Comparison of ENCODE assay signal across 9 mouse cellular contexts in genomic region chr12:100936116-100936515, GRCm38 (mm10). TPM values are rescaled to one million over a fixed set of nuclear protein-coding genes. Genes with fewer than 3 reads are reported as not detected.
DNase-seq lines count a peak whose midpoint lies in the region; ATAC-seq and TF ChIP-seq lines count a peak whose summit lies in the region.
"Had no signal": no experiment of that assay in that cellular context is flagged by ENCODE, and none has a peak within 500 bp of the region (broad histone marks: within the 10 kb centered on the region; RNA-seq: fewer than 3 reads in every experiment).

No protein-coding gene starts in this region.

- no peaks in the 10 kb centered on the region for H3K27me3 ChIP-seq in ES-Bruce4 (ENCODE audit: control insufficient read depth, insufficient read depth, low read length, poor library complexity, severe bottlenecking)
- H3K27me3 ChIP-seq in forebrain, embryonic 10.5 days (ENCODE audit: poor library complexity, severe bottlenecking): no peaks in the 10 kb centered on the region
- H3K27me3 ChIP-seq in liver, postnatal 0 days (ENCODE audit: insufficient read depth, low read length): no peaks in the 10 kb centered on the region
- no peaks in the 10 kb centered on the region for H3K27me3 ChIP-seq in neural tube, embryonic 15.5 days (replicated peaks)

- peak; percentile 50 for ATAC-seq in liver, postnatal 0 days
- peak; percentile 56 for ATAC-seq in neural tube, embryonic 15.5 days (ENCODE audit: low FRiP score)

- intact Hi-C loops in heart, postnatal 36 days (cut with DNase I): loop anchor here (1.0 to 5.0 kb wide), 2 partner anchors 93 to 941 kb away; partner anchors contain the start of gene Ccdc88c

- peak; percentile 76 for DNase-seq in brain, embryonic 14.5 days (ENCODE audit: low read depth)
- DNase-seq in forebrain, embryonic 10.5 days (ENCODE audit: extremely low spot score, low spot score): peak; percentile 67
- DNase-seq in heart, postnatal 36 days: peak; percentile 84 to 88
- DNase-seq in large intestine, adult 2 months (ENCODE audit: low read depth, low spot score): peak; percentile 71
- peak; percentile 87 for DNase-seq in liver, postnatal 0 days
- DNase-seq in thymus, postnatal 14 days: peak; percentile 81

- TF ChIP-seq EP300 in ES-Bruce4 (IDR thresholded peaks at IDR 0.05; ENCODE audit: insufficient read depth, low read depth, low read length): no peak
- no peak for TF ChIP-seq EP300 in liver, postnatal 0 days (IDR thresholded peaks at IDR 0.05; ENCODE audit: low read depth)

- WGBS in forebrain, embryonic 10.5 days: 29% methylated on average over 2 of the region's 2 CpGs
- 11% methylated on average over 2 of the region's 2 CpGs for WGBS in large intestine, adult 2 months
- WGBS in liver, postnatal 0 days (ENCODE audit: insufficient replicate concordance): 15% methylated on average over 2 of the region's 2 CpGs
- WGBS in neural tube, embryonic 15.5 days: 15% methylated on average over 2 of the region's 2 CpGs

- no peaks in the 10 kb centered on the region for H3K9me3 ChIP-seq in ES-Bruce4 (replicated peaks; ENCODE audit: control insufficient read depth, insufficient read depth, low read length, poor library complexity, severe bottlenecking)
- no peaks in the 10 kb centered on the region for H3K9me3 ChIP-seq in forebrain, embryonic 10.5 days
- no peaks in the 10 kb centered on the region for H3K9me3 ChIP-seq in liver, postnatal 0 days (ENCODE audit: low read length)
- no peaks in the 10 kb centered on the region for H3K9me3 ChIP-seq in neural tube, embryonic 15.5 days (replicated peaks)
- H3K9me3 ChIP-seq: heart, embryonic 13.5 days had no signal

- H3K4me3 ChIP-seq in ES-Bruce4 (ENCODE audit: low read depth, low read length): no peak overlapping the region
- H3K4me3 ChIP-seq in forebrain, embryonic 10.5 days: no peak overlapping the region
- H3K4me3 ChIP-seq in liver, postnatal 0 days (ENCODE audit: low read depth, low read length): no peak overlapping the region
- no peak overlapping the region for H3K4me3 ChIP-seq in neural tube, embryonic 15.5 days (replicated peaks)
- H3K4me3 ChIP-seq: heart, embryonic 13.5 days had no signal

- no peak overlapping the region for H3K4me2 ChIP-seq in liver, postnatal 0 days (ENCODE audit: low read depth, low read length)
- no peak overlapping the region for H3K4me2 ChIP-seq in neural tube, embryonic 15.5 days
- H3K4me2 ChIP-seq: heart, embryonic 13.5 days had no signal

- no peak for TF ChIP-seq POLR2A in ES-Bruce4 (IDR thresholded peaks at IDR 0.05; ENCODE audit: insufficient read depth, low read length)
- TF ChIP-seq POLR2A in brain, embryonic 14.5 days (IDR thresholded peaks at IDR 0.05; ENCODE audit: borderline replicate concordance, extremely low read depth, insufficient read depth, insufficient read length, poor library complexity, severe bottlenecking): no peak

- H3K4me1 ChIP-seq in ES-Bruce4 (ENCODE audit: control insufficient read depth, insufficient read depth, low read length): no peaks in the 10 kb centered on the region
- H3K4me1 ChIP-seq in forebrain, embryonic 10.5 days: peaks cover 10% of the 10 kb centered on the region
- H3K4me1 ChIP-seq in liver, postnatal 0 days (ENCODE audit: insufficient read depth): no peaks in the 10 kb centered on the region
- H3K4me1 ChIP-seq in neural tube, embryonic 15.5 days: no peaks in the 10 kb centered on the region

- no peak overlapping the region for H3K9ac ChIP-seq in ES-Bruce4 (ENCODE audit: low read depth, poor library complexity, severe bottlenecking)
- H3K9ac ChIP-seq in liver, postnatal 0 days (replicated peaks): no peak overlapping the region
- no peak overlapping the region for H3K9ac ChIP-seq in neural tube, embryonic 15.5 days (replicated peaks)
- H3K9ac ChIP-seq: heart, embryonic 13.5 days had no signal

- no peak overlapping the region for H3K27ac ChIP-seq in ES-Bruce4 (ENCODE audit: insufficient read depth, low read length)
- no peak overlapping the region for H3K27ac ChIP-seq in forebrain, embryonic 10.5 days
- no peak overlapping the region for H3K27ac ChIP-seq in liver, postnatal 0 days (ENCODE audit: low read depth)
- H3K27ac ChIP-seq in neural tube, embryonic 15.5 days (replicated peaks): no peak overlapping the region
- H3K27ac ChIP-seq: heart, embryonic 13.5 days had no signal

- H3K36me3 ChIP-seq in ES-Bruce4 (ENCODE audit: control insufficient read depth, insufficient read depth, low read length, poor library complexity, severe bottlenecking): peaks cover 20% of the 10 kb centered on the region
- peaks cover 100% of the 10 kb centered on the region for H3K36me3 ChIP-seq in forebrain, embryonic 10.5 days (replicated peaks)
- peaks cover 50% of the 10 kb centered on the region for H3K36me3 ChIP-seq in liver, postnatal 0 days (replicated peaks; ENCODE audit: insufficient read depth, low read length)
- H3K36me3 ChIP-seq in neural tube, embryonic 15.5 days: peaks cover 48% of the 10 kb centered on the region

- peak; percentile 84 for TF ChIP-seq CTCF in ES-Bruce4 (IDR thresholded peaks at IDR 0.05; ENCODE audit: low read depth, low read length)
- peak; percentile 89 for TF ChIP-seq CTCF in brain, embryonic 14.5 days (IDR thresholded peaks at IDR 0.05; ENCODE audit: borderline replicate concordance, extremely low read depth, insufficient read depth, insufficient read length)
- peak; percentile 95 for TF ChIP-seq CTCF in liver, postnatal 0 days (IDR thresholded peaks at IDR 0.05; ENCODE audit: low read depth)

RNA-seq across cellular contexts. Expression of gene Gpr68, which starts 28.1 kb away (rescaled TPM):
- 0.43 and 0.62 TPM in 2 replicates for polyA plus RNA-seq in ES-Bruce4 (2011; ENCODE audit: insufficient read depth, insufficient read length, low read depth, missing spikeins)
- 1.8 and 3.4 TPM in 2 replicates for polyA plus RNA-seq in brain, embryonic 14.5 days (2012; rRNA removed)
- polyA plus RNA-seq in forebrain, embryonic 10.5 days (2016; fragmentation: Nextera tagmentation; extraction: Ambion mirVana): 0.30 and 0.36 TPM in 2 replicates
- under 1 TPM; 0.14 to 0.16 TPM for total RNA-seq in heart, postnatal 36 days (2021)
- 3.0 and 4.3 TPM in 2 replicates for polyA plus RNA-seq in large intestine, adult 2 months (2012; rRNA removed)
- polyA plus RNA-seq in liver, postnatal 0 days (2015; fragmentation: Nextera tagmentation; extraction: Ambion mirVana): 0.12 and 0.33 TPM in 2 replicates
- 7.7 and 10.8 TPM in 2 replicates for polyA plus RNA-seq in neural tube, embryonic 15.5 days (2015; fragmentation: Nextera tagmentation; extraction: Ambion mirVana)
